Mouse (Mus musculus): ENCODE data around the gene Ten1. TPM values are rescaled to one million over a fixed set of nuclear protein-coding genes. Genes with fewer than 3 reads are reported as not detected.

Ten1 gene
- polyA plus RNA-seq, 1 experiment from 2014 or later: 53.6 TPM

DNA sequence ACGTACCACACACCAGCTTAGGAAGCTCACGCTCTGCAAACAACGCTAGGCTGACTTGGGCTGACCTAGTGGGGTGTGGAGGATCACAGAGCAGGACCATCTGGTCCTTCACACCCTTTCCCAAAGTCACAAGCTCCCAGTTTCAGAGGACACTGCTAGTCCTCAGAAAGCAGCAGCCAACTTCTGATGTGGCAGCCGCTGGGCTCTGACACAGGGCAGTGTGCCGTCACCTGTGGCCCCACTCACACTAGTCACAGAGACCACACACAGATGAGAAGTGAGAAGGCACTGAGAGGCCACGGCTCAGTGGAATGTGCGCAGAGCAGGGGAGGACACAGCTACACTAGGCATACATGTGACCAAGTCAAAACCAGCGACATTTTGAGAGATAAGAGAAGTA lies 52.2 kb downstream of the Ten1 start:
- ATAC-seq: no peak

GRCm38 (mm10) chr11:116253076-116253600 lies 54.5 kb downstream of the Ten1 start:
- in situ Hi-C loops (cut with MboI; ENCODE audit: low pct_unique_long_range_greater_than_20kb): no loop called here
- no peaks in the 10 kb centered on the region for H3K27me3 ChIP-seq
- no peak for ATAC-seq
- ChIA-PET POLR2A (no interaction called here), CTCF (no interaction called here)
- DNase-seq (ENCODE audit: low read depth, low spot score): no peak
- TF ChIP-seq CTCF (IDR thresholded peaks at IDR 0.05): no peak

More for the DNA sequence above, 52.2 kb downstream of the Ten1 start:
- ChIA-PET POLR2A (no interaction called here), CTCF (interaction anchor here (0.9 to 1.1 kb wide), 5 partner anchors 8 to 43 kb away, joined by 3 to 4 read pairs (median 3); no protein-coding TSS in a partner anchor)
- in situ Hi-C loops (cut with MboI; ENCODE audit: low pct_unique_long_range_greater_than_20kb): no loop called here
- DNase-seq (ENCODE audit: low read depth, low spot score): no peak
- no peak for TF ChIP-seq CTCF (IDR thresholded peaks at IDR 0.05)
- H3K27me3 ChIP-seq: no peaks in the 10 kb centered on the region

GRCm38 (mm10) chr11:116254627-116255026 lies 56.0 kb downstream of the Ten1 start:
- H3K27me3 ChIP-seq: no peaks in the 10 kb centered on the region
- no peak for TF ChIP-seq CTCF (IDR thresholded peaks at IDR 0.05)
- ChIA-PET CTCF (no interaction called here), POLR2A (interaction anchor here (0.6 kb wide), 1 partner anchor 323 kb away, joined by 5 read pairs; no protein-coding TSS in a partner anchor)
- ATAC-seq: peak; percentile 28
- in situ Hi-C loops (cut with MboI; ENCODE audit: low pct_unique_long_range_greater_than_20kb): no loop called here
- DNase-seq (ENCODE audit: low read depth, low spot score): no peak

GRCm38 (mm10) chr11:116255090-116255981 lies 56.7 kb downstream of the Ten1 start:
- ChIA-PET POLR2A (no interaction called here), CTCF (no interaction called here)
- H3K27me3 ChIP-seq: no peaks in the 10 kb centered on the region
- ATAC-seq: no peak
- no peak for TF ChIP-seq CTCF (IDR thresholded peaks at IDR 0.05)
- DNase-seq (ENCODE audit: low read depth, low spot score): no peak
- in situ Hi-C loops (cut with MboI; ENCODE audit: low pct_unique_long_range_greater_than_20kb): no loop called here

DNA sequence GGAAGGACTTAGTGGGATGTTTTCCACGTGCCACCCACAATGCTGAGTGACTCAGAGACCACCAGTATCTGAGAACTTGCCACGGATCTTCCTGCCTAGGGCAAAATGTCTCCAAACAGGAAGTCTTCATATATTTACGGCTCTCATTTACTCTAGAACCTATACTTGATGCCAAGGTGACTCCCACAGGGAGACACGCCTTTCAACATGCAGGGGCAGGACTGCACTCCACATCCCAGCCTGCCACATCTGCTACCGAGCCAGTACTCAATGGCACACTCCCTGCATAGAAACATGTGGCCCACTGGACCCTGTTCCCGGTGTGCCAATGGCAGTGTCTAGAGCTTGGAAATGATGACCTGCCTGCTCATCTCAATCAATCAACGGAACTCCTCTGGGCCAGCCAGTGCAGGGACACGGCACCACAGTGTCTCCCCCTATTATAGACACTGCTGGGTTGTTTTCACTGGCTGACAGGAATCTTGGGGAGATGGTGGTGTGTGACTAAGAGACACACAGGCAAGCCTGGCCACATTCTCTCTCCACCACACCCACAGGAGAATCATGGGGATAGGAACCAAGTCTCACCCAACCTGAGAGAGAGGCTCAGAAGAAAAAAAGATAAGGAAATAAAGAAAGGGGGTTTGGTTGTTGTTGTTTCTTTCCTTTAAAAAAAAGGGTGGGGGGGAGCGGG lies 57.5 kb downstream of the Ten1 start:
- no peaks in the 10 kb centered on the region for H3K27me3 ChIP-seq
- in situ Hi-C loops (cut with MboI; ENCODE audit: low pct_unique_long_range_greater_than_20kb): no loop called here
- ChIA-PET CTCF (interaction anchor here (1.7 to 2.8 kb wide), 2 partner anchors 12 to 30 kb away, joined by 6 to 8 read pairs; no protein-coding TSS in a partner anchor), POLR2A (no interaction called here)
- DNase-seq (ENCODE audit: low read depth, low spot score) (no peak), ATAC-seq (no peak)
- no peak for TF ChIP-seq CTCF (IDR thresholded peaks at IDR 0.05)

- ChIA-PET CTCF (interaction anchor here (1.3 kb wide), 1 partner anchor 8 kb away, joined by 3 read pairs; no protein-coding TSS in a partner anchor), POLR2A (interaction anchor here (1.1 to 1.4 kb wide), 2 partner anchors 10 to 32 kb away, joined by 3 to 4 read pairs; no protein-coding TSS in a partner anchor)
- ATAC-seq (no peak), DNase-seq (ENCODE audit: low read depth, low spot score) (no peak)
- no peaks in the 10 kb centered on the region for H3K27me3 ChIP-seq
- in situ Hi-C loops (cut with MboI; ENCODE audit: low pct_unique_long_range_greater_than_20kb): no loop called here
- no peak for TF ChIP-seq CTCF (IDR thresholded peaks at IDR 0.05)
Observed at GRCm38 (mm10) chr11:116259461-116259860, 60.8 kb downstream of the Ten1 start.

DNA sequence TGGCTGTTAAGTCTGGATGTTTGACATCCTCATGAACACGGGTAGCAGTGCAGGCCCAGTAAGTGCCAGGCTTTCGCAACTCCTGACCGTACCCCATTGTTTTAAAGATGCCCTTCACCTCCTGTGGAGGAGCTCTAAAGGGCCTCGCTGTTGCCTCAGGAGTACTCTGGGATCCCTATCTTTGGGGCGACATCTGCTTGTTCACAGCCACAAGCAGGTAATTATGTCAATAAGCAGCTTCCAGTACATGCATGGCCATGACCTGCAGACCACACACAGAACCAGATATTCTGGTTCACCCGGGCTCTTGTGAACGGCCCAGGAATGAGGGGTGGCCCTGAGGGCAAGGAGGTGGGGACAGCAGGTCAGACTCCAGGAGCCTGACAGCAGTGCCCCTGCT lies 61.6 kb downstream of the Ten1 start:
- H3K27me3 ChIP-seq: no peaks in the 10 kb centered on the region
- in situ Hi-C loops (cut with MboI; ENCODE audit: low pct_unique_long_range_greater_than_20kb): no loop called here
- POLR2A ChIA-PET: interaction anchor here (1.1 to 1.4 kb wide), 2 partner anchors 9 to 33 kb away, joined by 3 to 4 read pairs; no protein-coding TSS in a partner anchor
- CTCF ChIA-PET: interaction anchor here (1.3 kb wide), 1 partner anchor 8 kb away, joined by 3 read pairs; no protein-coding TSS in a partner anchor
- no peak for TF ChIP-seq CTCF (IDR thresholded peaks at IDR 0.05)
- no peak for DNase-seq (ENCODE audit: low read depth, low spot score)
- ATAC-seq: no peak

Other genes starting within 250 kb of the Ten1 start
- 0.06 TPM for gene Itgb4, start 224.1 kb upstream of the Ten1 start, polyA plus RNA-seq (2021)
- gene Galk1, start 186.1 kb upstream of the Ten1 start, polyA plus RNA-seq (2021): 100 TPM
- gene H3f3b, start 170.9 kb upstream of the Ten1 start, polyA plus RNA-seq (2021): 1,066 TPM
- 24.9 TPM for gene Unk, start 168.5 kb upstream of the Ten1 start, polyA plus RNA-seq (2021)
- gene Unc13d, start 120.9 kb upstream of the Ten1 start, polyA plus RNA-seq (2021): 0.33 TPM
- gene Wbp2, start 111.9 kb upstream of the Ten1 start, polyA plus RNA-seq (2021): 255 TPM
- 76.1 TPM for gene Trim47, start 71.6 kb upstream of the Ten1 start, polyA plus RNA-seq (2021)
- 10.1 TPM for gene Trim65, start 67.7 kb upstream of the Ten1 start, polyA plus RNA-seq (2021)
- gene Mrpl38, start 60.0 kb upstream of the Ten1 start, polyA plus RNA-seq (2021): 89.7 TPM
- 49.2 TPM for gene Fbf1, start 30.7 kb upstream of the Ten1 start, polyA plus RNA-seq (2021)
- gene Acox1, start 190 bp downstream of the Ten1 start, polyA plus RNA-seq (2021): 67.1 TPM
- gene Evpl, start 39.2 kb downstream of the Ten1 start, polyA plus RNA-seq (2021): 0.05 TPM
- gene Srp68, start 75.4 kb downstream of the Ten1 start, polyA plus RNA-seq (2021): 90.1 TPM
- gene Galr2, start 82.1 kb downstream of the Ten1 start, polyA plus RNA-seq (2021): 2.2 TPM
- 63.6 TPM for gene Exoc7, start 108.4 kb downstream of the Ten1 start, polyA plus RNA-seq (2021)
- 8.6 TPM for gene Foxj1, start 136.5 kb downstream of the Ten1 start, polyA plus RNA-seq (2021)
- 40.5 TPM for gene Rnf157, start 214.2 kb downstream of the Ten1 start, polyA plus RNA-seq (2021)
- gene Ubald2, start 235.2 kb downstream of the Ten1 start, polyA plus RNA-seq (2021): 84.7 TPM

Data from Patski (cell line).